Mouse (Mus musculus): ENCODE data around the gene Srebf1. TPM values are rescaled to one million over a fixed set of nuclear protein-coding genes. Genes with fewer than 3 reads are reported as not detected.

The Srebf1 gene
- polyA plus RNA-seq, 1 experiment = 106 TPM

GRCm38 (mm10) chr11:60209933-60210249, 12.5 kb downstream of the Srebf1 start:
- 3% methylated on average over 2 of the region's 2 CpGs for WGBS
- TF ChIP-seq CTCF (IDR thresholded peaks at IDR 0.05; ENCODE audit: extremely low read depth, insufficient read depth, insufficient read length, insufficient replicate concordance) (no peak), POLR2A (IDR thresholded peaks at IDR 0.05; ENCODE audit: low read depth, low read length) (no peak)

GRCm38 (mm10) chr11:60209217-60209932, 13.0 kb downstream of the Srebf1 start:
- H3K36me3 ChIP-seq (ENCODE audit: control insufficient read depth, insufficient read depth, low read length) = peaks cover 17% of the 10 kb centered on the region
- DNase-seq (ENCODE audit: low read depth in 1 of 2, low spot score in 2 of 2) = no peak
- WGBS = 33% methylated on average over 7 of the region's 7 CpGs
- H3K4me3 ChIP-seq (ENCODE audit: extremely low read depth, insufficient read depth, insufficient read length) = no peak overlapping the region
- peaks cover 18% of the 10 kb centered on the region; the same call in 1 of the 2 replicates for H3K4me1 ChIP-seq (ENCODE audit: control insufficient read depth, insufficient read depth, insufficient read length)
- no peak for TF ChIP-seq CTCF (IDR thresholded peaks at IDR 0.05; ENCODE audit: extremely low read depth, insufficient read depth, insufficient read length, insufficient replicate concordance)
- H3K27ac ChIP-seq (ENCODE audit: insufficient read depth, low read length) = no peak overlapping the region
- H3K27me3 ChIP-seq (ENCODE audit: control insufficient read depth, insufficient read depth, low read length) = no peaks in the 10 kb centered on the region

More at GRCm38 (mm10) chr11:60209933-60210249, 12.5 kb downstream of the Srebf1 start:
- no peak for DNase-seq (ENCODE audit: low read depth in 1 of 2, low spot score in 2 of 2)
- Histone ChIP-seq H3K36me3 (ENCODE audit: control insufficient read depth, insufficient read depth, low read length) (peaks cover 12% of the 10 kb centered on the region), H3K27me3 (ENCODE audit: control insufficient read depth, insufficient read depth, low read length) (no peaks in the 10 kb centered on the region), H3K4me1 (ENCODE audit: control insufficient read depth, insufficient read depth, insufficient read length) (peaks cover 18% of the 10 kb centered on the region; the same call in 1 of the 2 replicates), H3K27ac (ENCODE audit: insufficient read depth, low read length) (0 out of 2 replicates have a peak overlapping the region, but pooled peaks have one; percentile 21), H3K4me3 (ENCODE audit: extremely low read depth, insufficient read depth, insufficient read length) (peak overlapping the region; percentile 52; the same call in 1 of the 2 replicates)

DNA sequence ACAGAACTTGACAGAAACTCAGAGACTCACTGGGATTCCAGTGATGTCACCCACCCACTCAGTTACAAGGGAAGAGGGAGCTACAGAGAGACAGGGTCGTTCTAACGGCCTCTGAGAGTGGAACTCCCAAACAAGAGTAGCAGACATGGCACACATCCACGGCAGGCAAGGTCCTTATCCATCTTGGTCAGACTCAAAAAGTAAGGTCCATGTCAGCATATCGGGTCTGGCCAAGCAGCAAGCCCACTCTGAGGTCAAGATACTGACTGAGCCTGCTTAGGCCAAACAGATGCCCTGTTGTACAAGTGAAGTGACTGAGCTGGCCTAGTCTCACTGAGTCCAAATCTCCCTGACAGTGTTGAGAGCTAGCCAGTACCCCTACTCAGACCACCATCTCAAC, 13.7 kb downstream of the Srebf1 start:
- peaks cover 24% of the 10 kb centered on the region for H3K36me3 ChIP-seq (ENCODE audit: control insufficient read depth, insufficient read depth, low read length)
- peaks cover 18% of the 10 kb centered on the region; the same call in 1 of the 2 replicates for H3K4me1 ChIP-seq (ENCODE audit: control insufficient read depth, insufficient read depth, insufficient read length)
- H3K27ac ChIP-seq (ENCODE audit: insufficient read depth, low read length) = no peak overlapping the region

GRCm38 (mm10) chr11:60208201-60208600, 14.2 kb downstream of the Srebf1 start:
- Histone ChIP-seq H3K4me3 (ENCODE audit: extremely low read depth, insufficient read depth, insufficient read length) (no peak overlapping the region), H3K27ac (ENCODE audit: insufficient read depth, low read length) (no peak overlapping the region), H3K4me1 (ENCODE audit: control insufficient read depth, insufficient read depth, insufficient read length) (peaks cover 18% of the 10 kb centered on the region; the same call in 1 of the 2 replicates), H3K27me3 (ENCODE audit: control insufficient read depth, insufficient read depth, low read length) (no peaks in the 10 kb centered on the region), H3K36me3 (ENCODE audit: control insufficient read depth, insufficient read depth, low read length) (peaks cover 27% of the 10 kb centered on the region)
- no peak for DNase-seq (ENCODE audit: low read depth in 1 of 2, low spot score in 2 of 2)
- TF ChIP-seq CTCF (IDR thresholded peaks at IDR 0.05; ENCODE audit: extremely low read depth, insufficient read depth, insufficient read length, insufficient replicate concordance) = no peak
- no peak for TF ChIP-seq POLR2A (IDR thresholded peaks at IDR 0.05; ENCODE audit: low read depth, low read length)
- WGBS = 79% methylated on average over 6 of the region's 6 CpGs

More for the DNA sequence above, 13.7 kb downstream of the Srebf1 start:
- Histone ChIP-seq H3K27me3 (ENCODE audit: control insufficient read depth, insufficient read depth, low read length) (no peaks in the 10 kb centered on the region), H3K4me3 (ENCODE audit: extremely low read depth, insufficient read depth, insufficient read length) (no peak overlapping the region)
- no peak for DNase-seq (ENCODE audit: low read depth in 1 of 2, low spot score in 2 of 2)
- WGBS = 64% methylated on average over 4 of the region's 4 CpGs
- TF ChIP-seq POLR2A (IDR thresholded peaks at IDR 0.05; ENCODE audit: low read depth, low read length) = no peak
- TF ChIP-seq CTCF (IDR thresholded peaks at IDR 0.05; ENCODE audit: extremely low read depth, insufficient read depth, insufficient read length, insufficient replicate concordance) = no peak

DNA sequence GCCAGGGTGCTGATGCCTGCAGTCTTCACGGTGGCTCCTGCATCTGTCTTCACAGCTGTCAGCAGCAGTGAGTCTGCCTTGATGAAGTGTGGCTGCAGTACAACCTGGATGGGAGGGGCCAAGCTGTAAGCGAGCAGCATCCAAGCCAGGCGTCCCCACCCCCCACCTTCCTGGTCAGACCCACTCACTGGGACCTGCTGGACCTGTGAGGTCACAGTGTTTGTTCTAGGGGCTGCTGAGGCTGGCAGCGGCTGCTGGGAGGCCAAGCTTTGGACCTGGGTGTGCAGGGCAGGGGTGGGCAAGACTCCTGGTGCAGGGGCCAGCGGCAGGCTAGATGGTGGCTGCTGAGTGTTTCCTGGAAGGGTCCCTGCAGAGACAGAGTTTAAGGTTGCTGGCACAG, 16.2 kb downstream of the Srebf1 start:
- no peaks in the 10 kb centered on the region for H3K27me3 ChIP-seq (ENCODE audit: control insufficient read depth, insufficient read depth, low read length)
- no peak overlapping the region for H3K4me3 ChIP-seq (ENCODE audit: extremely low read depth, insufficient read depth, insufficient read length)
- DNase-seq (ENCODE audit: low read depth in 1 of 2, low spot score in 2 of 2) = no peak
- H3K36me3 ChIP-seq (ENCODE audit: control insufficient read depth, insufficient read depth, low read length) = peaks cover 41% of the 10 kb centered on the region
- TF ChIP-seq CTCF (IDR thresholded peaks at IDR 0.05; ENCODE audit: extremely low read depth, insufficient read depth, insufficient read length, insufficient replicate concordance) = no peak
- H3K27ac ChIP-seq (ENCODE audit: insufficient read depth, low read length) = no peak overlapping the region
- WGBS = 99% methylated on average over 5 of the region's 5 CpGs
- H3K4me1 ChIP-seq (ENCODE audit: control insufficient read depth, insufficient read depth, insufficient read length) = peaks cover 16% of the 10 kb centered on the region; the same call in 1 of the 2 replicates

- TF ChIP-seq POLR2A (IDR thresholded peaks at IDR 0.05; ENCODE audit: low read depth, low read length) (no peak), CTCF (IDR thresholded peaks at IDR 0.05; ENCODE audit: extremely low read depth, insufficient read depth, insufficient read length, insufficient replicate concordance) (no peak)
- peaks cover 11% of the 10 kb centered on the region; the same call in 1 of the 2 replicates for H3K4me1 ChIP-seq (ENCODE audit: control insufficient read depth, insufficient read depth, insufficient read length)
- 92% methylated on average over 12 of the region's 12 CpGs for WGBS
- no peak overlapping the region for H3K4me3 ChIP-seq (ENCODE audit: extremely low read depth, insufficient read depth, insufficient read length)
- DNase-seq (ENCODE audit: low read depth in 1 of 2, low spot score in 2 of 2) = no peak
- H3K27ac ChIP-seq (ENCODE audit: insufficient read depth, low read length) = no peak overlapping the region
- no peaks in the 10 kb centered on the region for H3K27me3 ChIP-seq (ENCODE audit: control insufficient read depth, insufficient read depth, low read length)
- H3K36me3 ChIP-seq (ENCODE audit: control insufficient read depth, insufficient read depth, low read length) = peaks cover 49% of the 10 kb centered on the region
Measured at GRCm38 (mm10) chr11:60205026-60205425, 17.4 kb downstream of the Srebf1 start.
